ENCODE assay signal across 8 mouse cellular contexts in the genomic region with DNA sequence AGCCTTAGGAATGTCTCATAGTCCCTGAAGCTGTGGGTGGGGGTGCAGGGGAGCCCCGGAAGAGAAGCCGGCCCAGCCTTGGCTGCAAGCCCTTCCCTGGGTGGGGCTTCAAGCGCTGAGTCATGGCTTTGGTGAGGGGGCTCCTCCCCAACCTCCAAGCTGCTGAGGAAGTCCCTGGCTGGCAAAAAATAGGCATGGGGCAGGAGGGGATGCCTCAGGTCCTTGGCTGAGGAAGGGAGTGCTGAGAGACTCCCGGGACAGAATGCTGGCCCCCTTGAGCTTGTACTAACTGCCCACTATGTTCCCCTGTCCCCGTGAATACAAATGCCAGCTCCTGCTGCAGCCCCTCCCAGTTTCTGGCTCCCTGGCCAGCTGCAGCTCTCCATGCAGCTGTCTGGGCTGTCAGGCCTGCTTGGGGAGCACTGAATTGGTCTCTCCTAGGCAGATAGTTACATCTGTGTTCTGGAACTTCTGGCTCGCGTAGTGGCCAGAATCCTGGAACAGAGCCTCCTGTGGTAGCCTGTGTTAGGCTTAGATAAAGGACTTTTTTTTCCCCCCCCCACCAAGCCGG. TPM values are rescaled to one million over a fixed set of nuclear protein-coding genes. Genes with fewer than 3 reads are reported as not detected.
DNase-seq lines count a peak whose midpoint lies in the region; ATAC-seq lines count a peak whose summit lies in the region.

No protein-coding gene starts in this region.

- peak; percentile 70 for ATAC-seq in erythroid progenitor cell, adult 5-6 weeks (replicated peaks; ENCODE audit: low FRiP score, poor library complexity, severe bottlenecking)
- ATAC-seq in heart, embryonic 13.5 days (ENCODE audit: extremely low read depth, insufficient number of reproducible peaks, low FRiP score, low TSS enrichment): no peak
- peak; percentile 28 for ATAC-seq in liver, embryonic 16.5 days (ENCODE audit: low read depth)
- no peak for ATAC-seq in neural tube, embryonic 15.5 days (ENCODE audit: low FRiP score)

- peak overlapping the region; percentile 64 for H3K9ac ChIP-seq in heart, embryonic 13.5 days
- H3K9ac ChIP-seq in liver, embryonic 16.5 days (ENCODE audit: low read depth, low read length): peak overlapping the region; percentile 56
- peak overlapping the region; percentile 97 for H3K9ac ChIP-seq in neural tube, embryonic 15.5 days (replicated peaks)

- 19% methylated on average over 8 of the region's 8 CpGs for WGBS in heart, embryonic 13.5 days
- WGBS in liver, embryonic 16.5 days (ENCODE audit: insufficient replicate concordance): 9% methylated on average over 8 of the region's 8 CpGs
- 34% methylated on average over 8 of the region's 8 CpGs for WGBS in neural tube, embryonic 15.5 days

- peak; percentile 50 for DNase-seq in CD4-positive helper T cell, adult 2 months (ENCODE audit: low read depth, low spot score)
- peak; percentile 80 for DNase-seq in adrenal gland, postnatal 10 days
- peak; percentile 67 for DNase-seq in kidney, postnatal 14 days
- peak; percentile 46 for DNase-seq in urinary bladder, adult 2 months (ENCODE audit: low spot score)

- H3K4me2 ChIP-seq in heart, embryonic 13.5 days: peak overlapping the region; percentile 91
- H3K4me2 ChIP-seq in liver, embryonic 16.5 days (ENCODE audit: low read depth, low read length): peak overlapping the region; percentile 100
- H3K4me2 ChIP-seq in neural tube, embryonic 15.5 days: peak overlapping the region; percentile 97

- H3K4me1 ChIP-seq in heart, embryonic 13.5 days: peaks cover 45% of the 10 kb centered on the region
- peaks cover 41% of the 10 kb centered on the region for H3K4me1 ChIP-seq in liver, embryonic 16.5 days (ENCODE audit: control insufficient read depth, low read depth, low read length)
- peaks cover 53% of the 10 kb centered on the region for H3K4me1 ChIP-seq in neural tube, embryonic 15.5 days

- H3K27ac ChIP-seq in heart, embryonic 13.5 days (replicated peaks): peak overlapping the region; percentile 55
- H3K27ac ChIP-seq in liver, embryonic 16.5 days (ENCODE audit: low read length): peak overlapping the region; percentile 66
- peak overlapping the region; percentile 58 for H3K27ac ChIP-seq in neural tube, embryonic 15.5 days (replicated peaks)

- no peaks in the 10 kb centered on the region for H3K27me3 ChIP-seq in heart, embryonic 13.5 days (replicated peaks)
- H3K27me3 ChIP-seq in liver, embryonic 16.5 days (ENCODE audit: control insufficient read depth, insufficient read depth, low read depth, low read length): no peaks in the 10 kb centered on the region
- no peaks in the 10 kb centered on the region for H3K27me3 ChIP-seq in neural tube, embryonic 15.5 days (replicated peaks)

- no peaks in the 10 kb centered on the region for H3K9me3 ChIP-seq in heart, embryonic 13.5 days
- no peaks in the 10 kb centered on the region for H3K9me3 ChIP-seq in liver, embryonic 16.5 days (replicated peaks; ENCODE audit: control insufficient read depth, low read length)
- H3K9me3 ChIP-seq in neural tube, embryonic 15.5 days (replicated peaks): no peaks in the 10 kb centered on the region

- peak overlapping the region; percentile 92 for H3K4me3 ChIP-seq in heart, embryonic 13.5 days
- peak overlapping the region; percentile 81 for H3K4me3 ChIP-seq in liver, embryonic 16.5 days (ENCODE audit: low read depth, low read length)
- peak overlapping the region; percentile 75 for H3K4me3 ChIP-seq in neural tube, embryonic 15.5 days (replicated peaks)

- H3K36me3 ChIP-seq in heart, embryonic 13.5 days: peaks cover 39% of the 10 kb centered on the region
- H3K36me3 ChIP-seq in liver, embryonic 16.5 days (ENCODE audit: control insufficient read depth, insufficient read depth): peaks cover 14% of the 10 kb centered on the region
- peaks cover 32% of the 10 kb centered on the region for H3K36me3 ChIP-seq in neural tube, embryonic 15.5 days

RNA-seq across cellular contexts. Expression of gene Acap3, which starts 2.8 kb away (rescaled TPM):
- total RNA-seq in adrenal gland, postnatal 10 days (2021): 10 to 100 TPM; 16.9 to 29.4 TPM
- total RNA-seq in erythroid progenitor cell, adult 5-6 weeks (2015; ENCODE audit: low replicate concordance): 30.2 and 49.0 TPM in 2 replicates
- 31.5 and 42.0 TPM in 2 replicates for total RNA-seq in erythroid progenitor cell, adult 5-6 weeks (2017; ENCODE audit: low replicate concordance)
- polyA plus RNA-seq in heart, embryonic 13.5 days (2015; fragmentation: Nextera tagmentation; extraction: Ambion mirVana): 8.8 and 10.4 TPM in 2 replicates
- polyA plus RNA-seq in liver, embryonic 16.5 days (2015; fragmentation: Nextera tagmentation; extraction: Ambion mirVana): 5.5 and 5.6 TPM in 2 replicates
- 57.7 and 70.3 TPM in 2 replicates for polyA plus RNA-seq in neural tube, embryonic 15.5 days (2015; fragmentation: Nextera tagmentation; extraction: Ambion mirVana)
- polyA plus RNA-seq in urinary bladder, adult 2 months (2012; rRNA removed): 23.7 and 29.2 TPM in 2 replicates

RNA-seq across cellular contexts. Expression of gene Pusl1, which starts 2.8 kb away (rescaled TPM):
- 10 to 100 TPM; 27.9 to 39.0 TPM for total RNA-seq in adrenal gland, postnatal 10 days (2021)
- 2.2 and 5.4 TPM in 2 replicates for total RNA-seq in erythroid progenitor cell, adult 5-6 weeks (2015; ENCODE audit: low replicate concordance)
- total RNA-seq in erythroid progenitor cell, adult 5-6 weeks (2017; ENCODE audit: low replicate concordance): 4.6 and 9.8 TPM in 2 replicates
- polyA plus RNA-seq in heart, embryonic 13.5 days (2015; fragmentation: Nextera tagmentation; extraction: Ambion mirVana): 32.5 and 33.1 TPM in 2 replicates
- polyA plus RNA-seq in liver, embryonic 16.5 days (2015; fragmentation: Nextera tagmentation; extraction: Ambion mirVana): 12.9 and 13.4 TPM in 2 replicates
- 58.5 and 62.7 TPM in 2 replicates for polyA plus RNA-seq in neural tube, embryonic 15.5 days (2015; fragmentation: Nextera tagmentation; extraction: Ambion mirVana)
- polyA plus RNA-seq in urinary bladder, adult 2 months (2012; rRNA removed): 43.7 and 55.5 TPM in 2 replicates

RNA-seq across cellular contexts. Expression of gene Ints11, which starts 25.1 kb away (rescaled TPM):
- total RNA-seq in adrenal gland, postnatal 10 days (2021): 10 to 100 TPM; 29.0 to 29.3 TPM
- total RNA-seq in erythroid progenitor cell, adult 5-6 weeks (2015; ENCODE audit: low replicate concordance): 14.7 and 28.8 TPM in 2 replicates
- 7.9 and 33.2 TPM in 2 replicates for total RNA-seq in erythroid progenitor cell, adult 5-6 weeks (2017; ENCODE audit: low replicate concordance)
- polyA plus RNA-seq in heart, embryonic 13.5 days (2015; fragmentation: Nextera tagmentation; extraction: Ambion mirVana): 36.0 and 36.4 TPM in 2 replicates
- polyA plus RNA-seq in liver, embryonic 16.5 days (2015; fragmentation: Nextera tagmentation; extraction: Ambion mirVana): 31.8 and 33.1 TPM in 2 replicates
- polyA plus RNA-seq in neural tube, embryonic 15.5 days (2015; fragmentation: Nextera tagmentation; extraction: Ambion mirVana): 66.9 and 73.4 TPM in 2 replicates
- polyA plus RNA-seq in urinary bladder, adult 2 months (2012; rRNA removed): 26.5 and 32.3 TPM in 2 replicates

RNA-seq across cellular contexts. Expression of gene Cptp, which starts 25.2 kb away (rescaled TPM):
- total RNA-seq in adrenal gland, postnatal 10 days (2021): 10 to 100 TPM; 17.6 to 18.4 TPM
- 3.4 and 9.4 TPM in 2 replicates for total RNA-seq in erythroid progenitor cell, adult 5-6 weeks (2015; ENCODE audit: low replicate concordance)
- total RNA-seq in erythroid progenitor cell, adult 5-6 weeks (2017; ENCODE audit: low replicate concordance): 5.6 and 12.6 TPM in 2 replicates
- polyA plus RNA-seq in heart, embryonic 13.5 days (2015; fragmentation: Nextera tagmentation; extraction: Ambion mirVana): 9.1 and 9.8 TPM in 2 replicates
- polyA plus RNA-seq in liver, embryonic 16.5 days (2015; fragmentation: Nextera tagmentation; extraction: Ambion mirVana): 7.1 and 8.4 TPM in 2 replicates
- polyA plus RNA-seq in neural tube, embryonic 15.5 days (2015; fragmentation: Nextera tagmentation; extraction: Ambion mirVana): 28.0 and 29.0 TPM in 2 replicates
- 17.1 and 18.5 TPM in 2 replicates for polyA plus RNA-seq in urinary bladder, adult 2 months (2012; rRNA removed)

RNA-seq across cellular contexts. Expression of gene Tas1r3, which starts 31.2 kb away (rescaled TPM):
- under 1 TPM; 0.36 to 0.45 TPM for total RNA-seq in adrenal gland, postnatal 10 days (2021)
- total RNA-seq in erythroid progenitor cell, adult 5-6 weeks (2015; ENCODE audit: low replicate concordance): 0.84 and 1.1 TPM in 2 replicates
- 0.26 and 2.3 TPM in 2 replicates for total RNA-seq in erythroid progenitor cell, adult 5-6 weeks (2017; ENCODE audit: low replicate concordance)
- polyA plus RNA-seq in heart, embryonic 13.5 days (2015; fragmentation: Nextera tagmentation; extraction: Ambion mirVana): 0.09 and 0.11 TPM in 2 replicates
- polyA plus RNA-seq in liver, embryonic 16.5 days (2015; fragmentation: Nextera tagmentation; extraction: Ambion mirVana): 0.11 and 0.14 TPM in 2 replicates
- polyA plus RNA-seq in neural tube, embryonic 15.5 days (2015; fragmentation: Nextera tagmentation; extraction: Ambion mirVana): 0.36 and 0.46 TPM in 2 replicates
- 0.91 and 1.3 TPM in 2 replicates for polyA plus RNA-seq in urinary bladder, adult 2 months (2012; rRNA removed)

Comparison
In these comparisons a context has a peak if more than half of its experiments do, and no peak if none do; other contexts are left out.
1. ATAC-seq: peak in erythroid progenitor cell, adult 5-6 weeks (single experiment) and liver, embryonic 16.5 days (single experiment); none in heart, embryonic 13.5 days (single experiment) and neural tube, embryonic 15.5 days (single experiment).
2. Peak in every context shown above with its lines, with median percentiles within 50 percentile points of each other: DNase-seq, H3K27ac ChIP-seq, H3K4me2 ChIP-seq, H3K4me3 ChIP-seq and H3K9ac ChIP-seq.